Mouse (Mus musculus) monocyte, adult 5-6 weeks (primary cell): ENCODE data around the gene Lemd1. TPM values are rescaled to one million over a fixed set of nuclear protein-coding genes. Genes with fewer than 3 reads are reported as not detected.

Source experiments
- ATAC-seq: fragments of 153-309, 156-312 bp; replicated peaks from 2 replicates; pipeline ENCODE4 v1.8.0; 2017; ENCODE audit warnings: mild to moderate bottlenecking; ENCODE audit not compliant: low TSS enrichment, insufficient number of reproducible peaks, severe bottlenecking, poor library complexity, low FRiP score
- total RNA-seq: library from RNA; stranded (forward); fragments of 200-1000, 200-491, 200-594 nt; gene quantifications from 3 replicates; pipeline ENCODE4 v1.2.3, GENCODE M21; 2017

Lemd1 gene
- total RNA-seq, 1 experiment from 2014 or later = not detected

DNA sequence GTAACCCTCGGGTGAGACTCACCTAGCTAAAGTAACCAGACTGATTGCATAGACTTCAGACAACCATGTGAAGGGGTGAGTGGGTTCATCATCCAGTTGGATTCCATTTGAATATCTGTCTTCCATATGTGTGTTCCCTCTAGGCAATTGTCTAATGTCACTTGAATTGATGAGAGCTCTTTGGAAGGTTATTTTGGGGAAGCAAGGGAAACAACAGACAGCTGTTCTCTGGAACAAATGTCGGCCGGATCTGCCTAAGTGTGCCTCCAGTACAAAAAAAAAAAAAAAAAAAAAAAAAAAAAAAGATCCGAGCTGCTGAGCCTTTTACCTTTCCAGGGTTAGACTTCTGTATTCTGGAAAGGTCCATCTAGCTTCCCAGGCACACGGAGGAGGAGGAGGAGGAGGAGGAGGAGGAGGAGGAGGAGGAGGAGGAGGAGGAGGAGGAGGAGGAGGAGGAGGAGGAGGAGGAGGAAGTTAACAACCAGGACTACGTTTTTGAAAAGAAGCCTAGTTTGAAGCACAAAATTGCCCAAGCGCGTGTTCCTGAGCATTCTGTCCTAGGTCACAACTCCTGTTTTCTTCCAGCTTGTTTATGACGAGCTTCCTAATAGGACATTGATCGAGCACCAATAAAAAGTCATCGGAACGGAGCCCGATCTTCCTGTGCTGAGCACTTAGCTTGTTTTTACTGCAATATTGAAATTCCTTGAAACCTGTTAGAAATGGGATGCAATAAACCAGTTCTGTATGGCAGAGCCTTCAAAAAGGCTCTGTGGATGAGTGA lies 35.3 kb downstream of the Lemd1 start:
- no peak for ATAC-seq

DNA sequence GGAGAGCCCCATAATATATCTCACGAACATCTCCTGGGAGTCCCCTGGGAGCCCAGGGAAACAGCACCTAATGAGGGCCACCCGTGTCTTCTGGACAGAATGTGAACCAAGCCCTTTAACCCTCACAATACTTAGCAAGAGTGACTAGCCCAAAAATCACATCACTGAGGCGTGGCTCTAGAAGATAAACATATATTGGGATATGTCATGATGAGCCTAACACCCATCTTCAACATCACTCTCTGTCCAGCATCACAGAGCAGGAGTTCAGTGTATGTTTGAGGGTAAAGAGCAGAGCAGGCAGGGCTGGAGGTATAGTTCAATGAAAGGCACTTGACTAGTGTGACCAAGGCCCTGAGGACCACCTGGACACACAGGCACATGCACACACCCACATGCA lies 38.4 kb downstream of the Lemd1 start, which contains the start of gene Gm10188:
TSS of gene Gm10188 (minus strand) at position 101 of the 400 bp plus-strand sequence.
- ATAC-seq = no peak

DNA sequence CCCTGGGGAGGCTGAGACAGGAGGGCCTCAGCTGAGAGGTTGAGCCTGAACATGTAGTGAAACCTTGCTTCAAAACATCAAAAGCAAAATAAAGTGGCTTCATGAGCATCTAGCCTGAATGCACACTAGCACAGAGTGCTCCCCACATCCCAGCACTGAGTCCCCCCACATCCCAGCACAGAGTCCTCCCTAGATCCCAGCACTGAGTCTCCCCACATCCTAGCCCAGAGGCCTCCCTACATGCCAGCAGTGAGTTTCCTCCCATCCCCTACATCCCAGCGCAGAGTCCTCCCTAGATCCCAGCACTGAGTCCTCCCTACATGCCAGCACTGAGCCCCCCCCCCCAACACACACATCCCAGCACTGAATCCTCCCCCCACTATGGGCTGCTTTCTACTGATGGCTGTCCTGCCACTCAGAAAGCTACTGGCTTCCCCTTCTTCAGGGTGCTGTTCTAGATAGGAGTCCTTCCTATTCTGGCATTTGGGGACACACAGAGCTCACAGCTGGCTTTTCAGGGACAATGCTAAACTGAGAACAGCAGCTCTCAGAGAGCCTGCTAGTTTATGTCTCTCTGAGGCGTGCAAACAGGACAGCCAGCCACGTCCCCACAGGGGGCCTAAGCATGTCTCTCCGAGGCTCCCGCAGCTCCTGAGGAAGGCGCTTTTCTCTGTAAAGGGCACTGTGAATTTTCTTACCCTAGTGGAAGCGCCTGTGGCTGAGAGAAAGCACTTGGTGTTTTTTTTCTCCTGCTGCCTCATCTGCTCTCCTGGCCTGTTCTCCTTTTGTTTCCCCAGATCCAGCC lies 40.4 kb downstream of the Lemd1 start:
- ATAC-seq = no peak

DNA sequence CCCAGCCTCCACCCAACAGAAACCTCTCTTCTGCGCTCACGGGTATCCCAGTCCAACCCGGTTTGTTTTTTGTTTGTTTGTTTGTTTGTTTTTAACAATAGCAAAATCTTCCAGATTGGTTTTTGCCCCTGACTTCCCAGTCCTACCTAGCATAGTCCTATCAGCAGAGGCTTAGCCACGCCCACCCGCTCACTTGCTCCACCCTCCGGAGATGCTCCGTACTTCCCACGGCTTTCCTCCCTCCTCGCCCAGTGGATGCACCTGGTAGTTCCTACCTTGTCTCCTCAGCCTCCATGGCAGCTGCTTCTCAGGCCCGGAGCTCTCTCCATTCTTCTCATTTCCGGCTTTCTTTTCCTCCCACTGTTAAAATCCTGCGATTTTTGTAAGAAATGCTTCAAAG lies 42.3 kb downstream of the Lemd1 start:
- ATAC-seq = no peak

DNA sequence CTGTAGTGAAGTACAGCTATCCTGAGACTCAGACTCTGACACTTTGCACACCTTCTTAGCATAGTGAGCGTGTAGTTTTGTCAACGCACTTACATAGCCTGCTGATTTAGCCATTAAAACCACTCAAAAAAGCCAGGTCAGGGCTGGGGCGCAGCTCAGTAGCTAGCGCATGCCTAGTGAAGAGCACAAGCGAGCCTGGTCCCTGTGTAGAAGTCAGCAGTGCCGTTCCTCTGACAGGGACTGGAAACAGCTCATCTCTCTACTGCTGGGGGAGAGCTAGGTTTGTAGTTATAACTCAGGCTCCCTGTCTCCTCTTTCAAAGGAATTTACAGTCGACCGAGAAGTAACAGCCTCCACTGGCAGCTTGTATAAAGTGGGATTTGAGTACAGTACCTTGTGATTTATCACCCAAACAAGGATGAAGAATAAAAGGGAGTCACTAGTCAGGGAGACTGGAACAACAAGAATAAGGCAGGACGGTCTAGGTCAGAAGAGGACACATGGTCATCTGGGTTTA lies 43.6 kb downstream of the Lemd1 start:
- ATAC-seq = no peak

DNA sequence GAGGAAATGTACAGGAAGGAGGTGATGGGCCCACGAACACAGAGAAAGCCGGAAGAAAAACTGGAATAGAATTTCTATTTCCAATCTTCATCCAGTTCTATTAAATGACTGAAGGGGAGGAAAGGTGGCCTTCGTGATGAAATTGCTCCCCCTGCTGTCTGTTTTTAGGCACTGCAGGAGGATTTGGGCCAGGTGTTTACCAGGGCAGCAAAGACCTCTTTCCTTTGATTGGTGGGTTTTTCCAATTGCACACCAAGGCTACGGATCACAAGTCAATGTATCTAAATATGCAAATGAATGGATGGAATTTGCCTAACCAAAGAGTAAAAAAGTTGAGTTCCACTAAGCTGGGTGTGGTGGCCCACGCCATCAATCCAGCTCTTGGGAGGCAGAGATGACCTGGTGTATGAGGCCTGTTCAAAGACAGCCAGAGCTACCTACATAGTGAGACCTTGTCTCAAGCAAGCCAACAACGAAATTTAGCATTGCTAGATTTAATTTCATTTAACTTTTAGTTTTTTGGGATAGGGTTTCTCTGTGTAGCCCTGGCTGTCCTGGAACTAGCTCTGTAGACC lies 46.4 kb downstream of the Lemd1 start:
- ATAC-seq = 0 out of 2 replicates have a peak, but pooled peaks have one; percentile 61

DNA sequence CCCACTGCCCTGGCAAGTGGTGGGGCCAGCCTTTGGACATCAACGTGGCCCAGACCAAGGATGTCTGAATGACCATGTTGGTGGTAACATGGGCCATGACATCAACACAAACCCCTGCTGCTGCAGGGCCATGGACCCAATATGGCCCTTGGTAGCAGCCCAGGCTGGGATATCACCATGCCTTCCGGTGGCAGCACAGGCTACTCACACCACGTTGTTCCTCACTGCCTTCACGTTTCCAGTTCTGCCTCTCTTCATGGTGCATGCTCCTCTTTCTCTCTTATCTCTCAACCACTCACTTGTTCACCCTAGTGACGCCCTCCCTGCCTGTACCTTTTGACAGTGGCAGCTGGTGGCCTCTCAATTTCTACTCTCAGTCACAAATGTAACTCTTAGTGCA lies 53.8 kb downstream of the Lemd1 start:
- no peak for ATAC-seq

DNA sequence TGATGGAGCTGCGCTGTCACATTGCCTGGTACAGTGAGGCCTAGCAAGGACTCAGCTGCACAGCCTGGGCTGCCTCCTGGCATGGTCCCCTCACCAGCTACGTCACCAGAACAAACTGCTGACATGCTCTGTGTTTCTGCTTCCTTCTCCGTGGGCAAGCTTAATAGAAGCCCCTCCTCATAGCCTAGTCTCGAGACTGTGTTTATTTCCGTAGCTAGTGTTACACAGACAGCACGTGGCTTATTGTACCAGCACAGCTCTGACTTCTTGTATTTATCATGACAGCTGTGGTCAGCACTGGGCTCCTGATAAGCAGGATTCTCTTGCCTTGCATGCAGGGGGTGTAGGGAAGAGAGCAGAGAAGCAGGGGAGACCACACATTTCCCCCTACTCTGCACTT lies 54.9 kb downstream of the Lemd1 start:
- ATAC-seq = no peak

DNA sequence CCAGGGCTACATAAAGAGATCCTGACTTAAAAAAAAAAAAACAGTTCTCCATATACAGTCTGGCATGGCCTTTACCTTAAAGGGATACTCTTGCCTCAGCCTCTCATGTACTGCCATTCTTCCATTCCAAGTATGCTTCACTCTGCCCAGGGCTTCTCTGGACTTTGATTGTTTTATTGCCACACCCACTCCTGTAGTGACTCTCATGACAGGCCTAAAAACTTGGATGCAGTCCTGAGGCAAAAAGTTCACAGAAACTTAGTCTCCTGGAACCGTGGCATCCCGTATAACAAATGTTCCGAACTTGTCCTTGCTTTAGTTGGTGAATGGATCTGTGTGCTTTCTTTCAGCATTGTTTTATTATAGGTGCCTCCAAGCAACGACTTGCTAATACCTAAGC lies 55.4 kb downstream of the Lemd1 start:
- no peak for ATAC-seq

DNA sequence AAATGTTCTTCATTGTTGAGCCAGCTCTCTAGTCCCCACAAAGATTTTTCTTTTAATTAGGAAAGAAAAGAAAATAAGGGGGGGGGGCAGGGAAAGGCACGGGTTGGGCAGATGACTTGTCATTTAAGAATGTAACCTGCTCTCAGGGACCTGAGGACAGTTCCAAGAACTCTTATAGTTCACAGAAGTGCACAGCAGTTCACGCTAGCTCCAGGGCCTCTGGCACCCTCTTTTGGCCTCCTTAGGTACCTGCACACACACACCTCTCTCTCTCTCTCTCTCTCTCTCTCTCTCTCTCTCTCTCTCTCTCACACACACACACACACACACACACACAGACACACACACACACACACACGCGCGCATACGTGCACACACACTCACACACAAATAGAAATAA lies 63.2 kb downstream of the Lemd1 start:
- ATAC-seq = no peak

DNA sequence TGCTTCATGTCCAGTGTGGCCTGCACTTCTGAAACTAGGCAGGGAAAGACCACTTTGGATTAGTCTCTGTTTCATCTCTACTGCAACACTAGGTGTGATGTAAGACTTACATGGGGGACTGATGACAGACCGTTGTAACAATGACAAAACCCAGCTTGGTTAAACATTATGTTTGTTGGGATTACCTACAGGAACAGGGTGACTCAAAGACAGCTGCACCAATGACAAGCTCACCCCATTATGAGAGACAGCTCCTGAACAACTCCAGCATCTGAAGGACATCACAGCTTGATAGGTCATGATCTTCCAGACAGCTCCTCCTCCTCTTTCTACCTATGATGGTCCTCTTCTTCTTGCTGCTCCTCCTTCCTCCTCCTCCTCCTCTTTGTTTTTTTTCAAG lies 69.1 kb downstream of the Lemd1 start:
- no peak for ATAC-seq

DNA sequence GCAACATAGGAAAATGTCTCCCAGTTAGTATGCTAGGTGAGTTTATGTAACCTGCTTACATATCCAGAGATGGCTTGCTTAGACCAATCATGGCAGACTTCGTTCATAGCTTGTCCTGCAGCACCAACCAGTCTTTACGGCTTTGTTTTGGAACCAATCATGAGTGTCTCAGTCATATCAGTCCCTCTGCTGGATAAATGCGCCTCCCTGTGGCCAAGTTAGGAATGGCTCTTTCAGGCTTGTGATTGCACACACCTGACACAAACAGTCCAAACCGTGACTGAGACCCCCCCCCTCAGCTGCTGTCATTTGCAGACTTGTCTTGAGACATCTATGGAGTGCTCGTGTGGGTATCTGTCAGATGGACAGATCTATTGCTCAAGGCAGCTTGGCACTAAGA lies 69.8 kb downstream of the Lemd1 start:
- no peak for ATAC-seq

DNA sequence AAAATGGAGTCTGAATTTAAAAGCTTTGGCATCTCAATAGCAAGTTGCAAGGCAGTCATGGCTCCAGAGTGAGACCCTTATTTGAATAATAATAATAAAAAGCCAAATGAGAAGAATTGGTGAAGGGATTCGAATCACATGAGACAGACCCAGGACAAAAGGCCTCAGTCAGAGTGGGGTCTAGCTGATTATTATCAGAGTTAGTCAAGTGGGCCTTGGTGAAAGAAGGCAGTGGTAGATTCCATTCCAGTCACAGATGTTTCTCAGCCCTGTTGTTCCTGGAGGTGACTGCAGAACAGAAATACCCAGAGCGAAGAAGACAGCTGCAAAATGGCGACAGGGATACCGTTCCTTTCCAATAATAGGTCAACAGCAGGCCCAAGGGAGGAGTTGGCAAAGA lies 72.4 kb downstream of the Lemd1 start:
- ATAC-seq = no peak

DNA sequence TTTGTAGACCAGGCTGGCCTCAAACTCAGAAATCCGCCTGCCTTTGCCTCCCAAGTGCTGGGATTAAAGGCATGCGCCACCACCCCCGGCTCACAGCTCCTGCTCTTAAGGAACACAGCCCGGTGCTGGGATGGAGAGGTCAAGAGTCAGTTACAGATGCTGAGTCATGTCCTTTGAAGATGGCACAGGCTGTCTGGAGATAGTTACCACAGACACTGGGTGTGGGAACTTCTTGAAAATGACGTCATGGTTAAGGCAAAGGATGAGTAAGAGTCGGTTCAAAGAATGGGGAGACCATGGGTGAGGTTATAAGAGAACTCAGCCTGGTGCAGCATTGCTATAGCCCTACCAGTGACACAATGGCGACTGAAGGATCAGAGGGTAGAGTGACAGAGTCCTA lies 73.3 kb downstream of the Lemd1 start:
- ATAC-seq = no peak

DNA sequence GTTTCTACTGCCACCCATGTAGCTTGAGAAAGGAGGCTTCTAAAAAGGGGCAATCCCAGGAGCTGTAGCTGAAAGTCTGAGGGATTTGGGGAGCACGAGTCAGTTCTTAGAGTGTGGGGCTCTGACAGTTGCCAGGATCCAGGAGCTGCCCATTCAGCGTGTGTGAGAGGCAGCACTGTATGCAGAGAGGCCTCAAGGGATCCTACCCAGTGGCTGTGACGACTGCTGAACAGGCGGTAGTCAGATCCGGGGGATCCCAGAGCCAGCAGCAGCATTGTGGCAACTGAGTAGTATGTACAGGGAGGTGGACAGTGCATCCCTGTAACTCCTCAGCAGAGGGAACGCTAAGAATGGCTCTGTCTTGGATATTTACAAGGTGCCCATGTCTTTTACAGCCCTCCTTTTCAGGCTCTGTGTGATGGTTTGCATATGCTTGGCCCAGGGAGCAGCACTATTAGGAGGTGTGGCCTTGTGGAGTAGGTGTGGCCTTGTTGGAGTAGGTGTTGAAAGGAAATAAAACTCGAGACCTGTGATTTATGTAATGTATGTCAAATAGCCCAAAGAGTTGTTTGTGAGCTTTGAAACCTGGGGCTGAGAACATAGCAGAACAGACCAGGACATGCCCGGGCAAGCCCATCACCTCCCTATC lies 74.1 kb downstream of the Lemd1 start:
- no peak for ATAC-seq

DNA sequence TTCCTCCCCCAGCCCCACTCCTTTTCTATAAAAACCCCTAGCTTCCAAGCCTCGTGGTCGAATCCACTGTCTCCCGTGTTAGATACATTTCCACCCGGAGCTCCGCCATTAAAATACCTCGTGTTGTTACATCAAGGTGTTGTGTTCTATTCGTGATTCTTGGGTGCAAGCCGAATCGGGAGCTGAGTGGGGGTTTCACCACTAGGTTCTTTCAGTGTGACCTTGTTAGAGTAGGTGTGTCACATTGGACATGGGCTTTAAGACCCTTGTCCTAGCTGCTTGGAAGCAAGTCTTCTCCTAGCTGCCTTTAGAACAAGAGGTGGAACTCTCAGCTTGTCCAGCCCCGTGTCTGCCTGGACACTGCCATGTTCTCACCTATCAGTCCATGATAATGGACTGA lies 74.7 kb downstream of the Lemd1 start:
- no peak for ATAC-seq

DNA sequence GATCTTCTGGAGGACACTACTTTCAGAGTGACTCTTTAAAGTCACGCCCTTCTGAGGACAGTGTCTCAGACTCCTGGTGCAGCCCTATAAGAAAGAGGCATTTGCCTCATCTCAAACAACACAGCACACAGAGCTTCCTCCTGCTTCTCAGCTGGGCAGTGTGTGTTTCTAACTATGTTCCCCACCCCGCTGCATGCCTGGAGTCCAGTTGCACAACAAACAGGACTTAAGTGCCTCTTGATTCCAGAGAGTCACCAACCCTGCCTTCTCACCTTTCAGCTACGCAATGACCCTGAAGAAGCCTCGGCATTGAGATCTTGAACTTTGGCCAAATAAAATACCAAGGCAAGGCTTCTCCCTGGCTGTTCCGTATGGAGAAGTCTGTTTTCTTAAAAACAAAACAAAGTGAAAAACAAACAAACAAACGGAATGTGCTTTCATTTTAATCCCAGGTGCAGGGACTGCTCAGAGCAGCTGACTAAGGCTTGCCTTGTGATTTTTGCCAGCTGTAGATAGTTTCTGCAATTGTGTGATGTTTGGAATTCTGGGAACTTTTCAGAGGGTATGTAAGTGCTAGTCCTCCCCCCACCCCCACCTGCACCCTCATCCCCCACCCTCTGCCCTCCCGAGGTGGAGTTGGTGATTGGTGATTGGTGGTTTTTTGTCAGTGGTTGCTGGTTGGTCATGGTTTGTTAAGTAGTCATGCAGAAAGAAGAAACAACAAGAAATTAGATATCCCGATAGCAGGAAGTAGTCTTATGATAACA lies 75.7 kb downstream of the Lemd1 start:
- no peak for ATAC-seq

DNA sequence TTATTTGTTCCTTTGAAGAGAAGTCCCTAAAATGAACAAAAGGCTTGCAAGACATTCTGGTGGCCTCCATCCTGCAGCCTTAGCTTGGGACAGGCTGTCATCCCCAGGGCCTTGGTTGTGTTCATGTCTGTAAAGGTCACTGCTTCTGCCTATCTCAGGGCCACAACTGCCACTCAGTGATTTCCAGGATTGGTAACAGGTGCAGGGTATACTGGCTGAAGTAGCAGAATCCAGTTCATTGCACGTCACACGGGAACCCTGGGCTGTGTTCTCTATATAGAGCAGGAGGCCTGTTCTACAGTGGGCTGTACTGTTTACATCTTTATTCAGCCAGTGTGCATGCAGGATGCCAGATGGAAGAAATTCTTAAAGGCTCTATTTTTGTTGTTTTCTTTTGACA lies 76.7 kb downstream of the Lemd1 start:
- no peak for ATAC-seq
